Mouse (Mus musculus) right cerebral cortex, postnatal 25 days (tissue): ENCODE measurements around the gene Tmem121.

Experiments
- DNase-seq: peaks from one replicate; pipeline ENCODE4 v3.0.0; 2022

The Tmem121 gene

DNA sequence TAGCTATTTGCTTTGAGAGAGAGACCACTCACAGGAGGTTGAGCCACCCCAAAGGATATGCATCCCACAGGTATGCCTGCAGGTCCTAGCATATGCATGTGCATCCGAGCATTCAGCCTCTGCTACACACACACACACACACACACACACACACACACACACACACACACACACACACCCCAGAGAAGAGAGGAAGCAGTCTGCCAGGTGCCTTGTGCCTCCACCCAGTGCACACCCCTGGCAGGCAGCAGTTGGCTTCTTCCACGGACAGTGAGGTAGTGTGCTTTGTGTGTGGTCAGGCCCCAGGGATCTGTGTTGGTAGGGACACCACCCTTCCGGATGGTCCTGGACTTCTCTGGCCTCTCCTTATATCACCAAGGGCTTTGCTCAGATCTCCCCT lies 35.8 kb upstream of the Tmem121 start:
- DNase-seq: no peak

GRCm38 (mm10) chr12:113150591-113150990 lies 35.1 kb upstream of the Tmem121 start:
- DNase-seq: no peak

GRCm38 (mm10) chr12:113151046-113151445 lies 34.7 kb upstream of the Tmem121 start:
- no peak for DNase-seq

DNA sequence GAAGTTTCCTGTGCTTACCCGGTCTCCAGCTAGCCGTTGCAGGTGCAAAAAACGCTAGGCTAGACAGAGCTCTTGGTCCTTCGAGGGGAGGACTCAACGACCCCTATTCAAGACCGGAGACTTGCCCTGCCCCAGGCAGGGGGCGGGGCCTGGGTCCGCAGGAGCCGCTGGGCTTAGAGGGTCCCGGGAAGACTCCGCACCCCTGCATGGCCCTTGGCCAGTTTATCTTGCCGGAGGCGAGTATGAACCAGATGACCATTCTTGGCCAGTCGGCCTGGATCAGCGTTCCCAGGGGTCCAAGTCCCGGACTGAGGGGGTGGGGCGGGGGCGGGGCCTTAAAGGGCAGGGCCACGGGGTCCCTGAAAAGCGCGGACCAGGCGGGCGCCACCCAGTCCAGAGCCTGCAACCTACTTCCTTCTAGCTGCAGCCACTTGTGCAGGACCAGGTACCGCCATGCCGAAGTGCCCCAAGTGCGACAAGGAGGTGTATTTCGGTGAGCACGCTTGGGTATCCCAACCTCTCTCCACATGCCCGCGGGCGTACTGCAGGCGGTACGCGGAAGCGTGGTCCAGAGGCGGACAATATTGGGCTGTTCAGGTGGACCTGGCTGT lies 34.0 kb upstream of the Tmem121 start:
- no peak for DNase-seq

GRCm38 (mm10) chr12:113152272-113152661 lies 33.5 kb upstream of the Tmem121 start:
- no peak for DNase-seq

GRCm38 (mm10) chr12:113152991-113153525 lies 32.7 kb upstream of the Tmem121 start:
- DNase-seq: no peak

GRCm38 (mm10) chr12:113153971-113154370 lies 31.8 kb upstream of the Tmem121 start:
- no peak for DNase-seq

- DNase-seq: no peak
Measured at GRCm38 (mm10) chr12:113154747-113155075, 31.0 kb upstream of the Tmem121 start.

DNA sequence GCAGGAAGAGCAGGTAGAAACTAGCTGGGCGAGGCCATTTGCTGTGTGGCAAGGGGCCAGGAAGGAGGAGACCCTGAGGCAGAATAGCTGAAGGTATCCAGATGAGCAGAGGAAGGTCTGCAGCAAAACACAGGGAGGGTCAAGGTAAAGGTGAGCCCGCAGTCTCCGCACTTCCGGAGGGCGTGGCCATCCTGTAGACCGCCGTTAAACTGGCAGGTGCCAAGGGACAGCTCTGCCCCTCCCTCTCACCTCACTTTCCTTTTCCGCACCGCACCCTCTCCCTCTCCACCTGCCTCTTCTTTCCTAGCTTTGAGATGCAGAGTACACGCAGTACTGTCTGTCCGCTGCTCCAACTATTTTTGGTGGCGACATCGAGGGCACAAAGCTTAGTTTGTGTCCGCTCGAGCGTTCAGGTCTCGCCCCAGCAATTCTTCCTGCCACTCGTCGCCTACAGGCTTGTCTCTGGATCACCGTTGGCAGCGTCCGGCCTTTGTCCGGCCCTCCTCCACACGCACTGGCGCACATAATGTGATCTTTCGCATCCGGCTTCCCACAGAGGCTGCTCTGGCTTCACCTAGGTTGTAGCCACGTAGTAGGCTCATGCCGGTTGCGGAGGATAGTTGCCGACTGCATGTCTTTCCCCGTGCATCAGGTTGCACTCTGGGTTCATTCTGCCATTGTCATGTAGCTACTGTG lies 30.5 kb upstream of the Tmem121 start:
- DNase-seq: no peak

DNA sequence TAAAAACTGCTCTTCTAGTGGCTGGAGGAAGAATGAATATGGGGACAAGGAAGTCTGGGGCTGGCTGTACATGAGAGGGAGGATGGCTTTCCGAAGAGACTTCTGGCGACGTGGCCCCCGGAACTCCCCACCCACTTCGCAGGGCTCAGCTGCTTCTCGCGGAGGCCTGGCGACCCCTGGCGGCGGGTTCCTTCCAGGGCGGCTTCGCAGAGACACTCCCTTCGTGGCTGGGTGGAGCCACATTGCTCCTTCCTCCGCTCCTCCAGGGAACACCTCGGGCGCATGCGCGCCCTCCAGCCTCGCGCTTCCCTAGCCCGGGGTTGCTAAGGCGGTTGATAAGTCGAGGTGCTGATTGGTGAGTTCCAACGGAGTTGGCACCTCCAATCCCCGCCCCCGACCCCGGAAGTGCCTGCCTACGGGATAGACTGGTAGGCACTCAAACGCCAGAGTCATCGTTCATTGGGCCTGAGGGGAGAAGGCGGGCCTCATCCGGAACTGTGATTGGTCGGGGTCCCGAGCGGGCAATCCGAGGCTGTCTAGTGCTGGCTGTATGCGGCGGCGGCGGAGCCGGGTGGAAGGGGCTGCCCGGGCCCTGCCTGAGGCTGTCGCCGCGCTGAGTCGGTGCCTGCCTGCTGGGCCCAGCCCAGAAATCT lies 29.7 kb upstream of the Tmem121 start, which contains the start of gene Tedc1:
Gene Tedc1 (plus strand): TSS at position 535 of the 653 bp plus-strand sequence.
- peak; percentile 99 for DNase-seq

GRCm38 (mm10) chr12:113156540-113156929 lies 29.2 kb upstream of the Tmem121 start:
- no peak for DNase-seq

GRCm38 (mm10) chr12:113157002-113157401 lies 28.7 kb upstream of the Tmem121 start:
- no peak for DNase-seq

- DNase-seq: no peak
Measured at GRCm38 (mm10) chr12:113157521-113157920, 28.2 kb upstream of the Tmem121 start.

DNA sequence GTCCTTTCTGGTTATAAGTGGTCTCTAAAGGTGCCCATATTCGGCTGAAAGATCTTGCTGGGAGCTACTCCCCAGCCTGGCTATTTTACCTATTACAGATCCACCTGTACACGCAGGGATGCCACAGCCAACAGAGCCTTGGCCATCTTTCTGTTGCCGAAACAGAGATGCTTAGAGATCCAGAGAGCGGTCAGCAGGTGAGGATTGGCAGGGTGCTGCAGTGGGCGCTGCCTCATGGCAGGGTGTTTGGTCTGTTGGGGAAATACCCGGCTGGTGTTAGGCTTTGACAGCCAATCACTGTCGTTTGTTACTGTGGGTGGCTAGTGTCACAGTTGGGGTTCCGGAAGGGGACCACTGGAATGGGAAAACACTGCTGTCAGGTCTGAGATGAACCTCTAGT lies 27.8 kb upstream of the Tmem121 start:
- DNase-seq: no peak

GRCm38 (mm10) chr12:113163561-113164006 lies 22.1 kb upstream of the Tmem121 start:
- no peak for DNase-seq

- DNase-seq: no peak
Measured at GRCm38 (mm10) chr12:113168031-113168536, 17.6 kb upstream of the Tmem121 start.

DNA sequence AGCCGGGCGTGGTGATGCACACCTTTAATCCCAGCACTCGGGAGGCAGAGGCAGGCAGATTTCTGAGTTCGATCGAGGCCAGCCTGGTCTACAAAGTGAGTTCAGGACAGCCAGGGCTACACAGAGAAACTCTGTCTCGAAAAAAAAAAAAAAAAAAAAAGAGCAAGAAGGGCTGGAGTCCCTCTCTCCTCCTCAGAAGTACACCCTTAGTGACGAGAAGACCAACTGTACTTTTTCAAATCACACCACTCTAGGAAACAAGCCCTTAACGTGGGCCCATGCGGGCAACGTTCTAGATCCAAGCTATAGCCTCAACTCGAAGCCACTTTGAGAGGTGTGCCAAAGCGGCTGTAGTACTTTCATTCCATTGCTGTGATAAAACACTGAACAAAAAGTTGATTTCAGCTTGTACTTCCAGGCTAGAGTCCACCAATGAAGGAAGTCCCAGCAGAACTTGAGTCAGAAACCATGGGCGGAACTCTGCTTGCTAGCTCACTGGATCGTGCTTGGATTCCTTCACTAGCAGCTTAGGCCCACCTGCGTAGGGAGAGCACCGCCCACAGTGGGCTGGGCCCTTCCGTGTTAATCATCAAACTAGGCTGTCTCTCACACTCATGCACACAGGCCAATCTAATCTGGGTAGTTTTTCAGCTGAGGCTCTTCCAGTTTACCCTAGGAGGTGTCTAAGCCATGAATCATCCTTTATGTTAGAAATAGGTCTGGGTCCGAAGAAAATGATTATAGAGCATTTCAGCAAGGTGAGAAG lies 8.6 kb upstream of the Tmem121 start:
- DNase-seq: no peak

- no peak for DNase-seq
Measured at GRCm38 (mm10) chr12:113181020-113181419, 4.7 kb upstream of the Tmem121 start.

DNA sequence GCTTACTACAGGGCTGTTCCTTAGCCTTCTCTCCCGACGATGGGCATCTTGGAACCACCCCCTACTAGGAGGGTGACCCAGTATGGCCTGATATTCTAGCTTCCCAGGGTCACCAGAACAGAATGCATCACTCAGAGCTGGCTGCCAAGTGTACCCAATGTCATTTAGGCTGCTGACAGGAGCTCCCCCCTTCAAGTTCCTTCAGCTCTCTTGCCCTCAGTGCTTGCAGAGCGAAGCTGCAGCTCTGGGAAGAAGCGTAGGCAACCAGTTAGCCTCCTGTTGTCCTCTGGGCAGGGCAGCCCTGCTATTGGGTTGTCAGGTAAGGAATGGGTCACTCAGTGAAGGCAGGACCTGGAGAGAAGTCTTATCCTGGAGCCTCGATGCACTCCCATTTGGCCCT lies 785 bp upstream of the Tmem121 start:
- DNase-seq: no peak

DNA sequence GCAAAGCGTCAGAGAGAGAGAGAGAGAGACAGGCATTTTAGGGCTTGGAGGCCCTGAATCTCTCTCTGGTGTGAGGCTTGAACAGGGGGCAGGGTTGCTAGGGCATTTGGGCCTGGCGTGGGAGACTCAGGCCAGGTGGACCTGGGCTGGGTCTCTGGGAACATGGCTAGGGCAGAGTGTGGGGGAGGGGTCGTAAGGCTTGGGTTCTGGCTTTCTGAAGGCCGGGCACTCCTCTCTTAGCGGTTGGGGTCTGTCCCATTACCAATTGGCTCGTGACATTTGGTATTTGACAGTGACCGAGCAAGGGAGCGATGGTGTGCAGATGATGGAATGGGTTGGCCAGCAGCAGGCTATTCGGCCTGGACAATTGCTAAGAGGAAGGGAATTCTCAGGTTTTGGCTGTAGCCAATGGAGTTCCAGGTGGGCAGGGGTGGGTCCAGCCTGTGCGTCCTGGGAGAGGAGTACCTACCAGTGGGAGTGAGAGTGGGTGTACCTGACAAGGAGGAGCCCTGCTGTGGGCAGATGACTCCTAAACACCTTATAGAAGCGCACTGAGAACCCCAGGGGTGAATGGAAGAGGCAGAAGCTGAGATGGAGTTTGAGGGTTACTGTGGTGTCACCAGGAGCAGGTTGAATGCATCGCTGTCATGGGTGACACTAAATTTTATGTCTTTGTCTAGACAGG lies 738 bp downstream of the Tmem121 start:
- DNase-seq: no peak

DNA sequence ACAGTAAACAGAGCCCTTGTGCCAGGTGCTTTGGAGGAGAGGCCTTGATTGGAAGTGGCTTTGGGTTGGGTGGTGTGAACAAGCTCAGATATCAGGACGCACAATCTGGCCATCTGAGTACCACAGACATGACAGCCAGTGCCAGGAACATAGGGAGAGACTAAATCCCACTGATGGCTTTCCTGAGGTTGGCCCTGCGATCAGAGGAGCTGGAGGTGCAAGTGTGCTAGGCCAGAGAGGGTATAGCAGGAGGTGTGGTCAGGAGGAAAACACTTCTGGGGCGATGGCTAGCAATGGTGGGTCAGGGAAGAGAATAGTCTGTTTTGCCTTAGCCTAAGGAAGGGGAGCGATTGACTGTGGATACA lies 1.3 kb downstream of the Tmem121 start:
- no peak for DNase-seq

DNA sequence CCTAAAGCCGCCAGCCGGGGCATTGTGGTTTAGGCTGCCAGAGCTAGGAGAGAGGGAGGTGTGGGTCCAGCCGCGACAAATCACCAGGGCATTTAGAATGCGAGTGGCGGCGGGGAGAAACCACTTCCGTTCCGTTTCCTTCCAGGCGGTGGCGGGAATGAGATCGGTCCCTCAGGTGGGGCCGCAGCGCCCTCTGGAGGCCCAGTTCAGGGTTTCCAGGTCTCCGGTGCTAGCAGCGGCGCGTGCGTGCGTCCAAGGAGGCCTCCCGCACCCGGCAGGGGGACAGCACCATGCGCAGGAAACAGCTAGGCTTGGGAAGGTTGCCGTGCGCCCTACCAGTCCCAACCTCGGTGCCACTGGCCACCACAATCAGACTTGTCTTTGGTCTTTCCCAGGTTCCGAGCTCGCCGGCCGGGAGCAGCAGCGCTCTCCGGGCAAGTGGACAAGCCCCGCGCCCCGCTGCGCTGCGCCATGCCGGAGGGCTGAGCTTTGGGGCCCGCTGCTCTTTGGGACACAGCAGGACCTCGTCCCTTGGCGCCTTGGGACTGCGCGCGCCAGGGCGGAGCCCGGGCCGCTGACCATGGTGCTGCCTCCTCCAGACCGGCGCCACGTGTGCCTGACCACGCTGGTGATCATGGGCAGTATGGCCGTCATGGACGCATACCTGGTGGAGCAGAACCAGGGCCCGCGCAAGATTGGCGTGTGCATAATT lies 2.0 kb downstream of the Tmem121 start:
- peak; percentile 92 for DNase-seq
